20 mouse cellular contexts compared by ENCODE assay signal in genomic region chr10:53801048-53801641, GRCm38 (mm10). TPM values are rescaled to one million over a fixed set of nuclear protein-coding genes. Genes with fewer than 3 reads are reported as not detected.
DNase-seq lines count a peak whose midpoint lies in the region; ATAC-seq lines count a peak whose summit lies in the region.
"Had no signal": no experiment of that assay in that cellular context is flagged by ENCODE, and none has a peak within 500 bp of the region (broad histone marks: within the 10 kb centered on the region; RNA-seq: fewer than 3 reads in every experiment).

No protein-coding gene starts in this region.

- 30% methylated on average over 7 of the region's 7 CpGs for WGBS in embryonic facial prominence, embryonic 11.5 days
- WGBS in kidney, embryonic 16.5 days = 42% methylated on average over 7 of the region's 7 CpGs
- WGBS in forebrain, embryonic 10.5 days = 59% methylated on average over 7 of the region's 7 CpGs

- H3K4me2 ChIP-seq in embryonic facial prominence, embryonic 11.5 days (ENCODE audit: low read depth, low read length) = no peak overlapping the region
- H3K4me2 ChIP-seq in kidney, embryonic 16.5 days (replicated peaks; ENCODE audit: low read depth, low read length) = no peak overlapping the region
- H3K4me2 ChIP-seq: embryonic facial prominence, embryonic 15.5 days; forebrain, embryonic 15.5 days; hindbrain, embryonic 14.5 days; limb, embryonic 15.5 days; liver, embryonic 15.5 days; midbrain, embryonic 11.5 days had no signal

- no peaks in the 10 kb centered on the region for H3K9me3 ChIP-seq in embryonic facial prominence, embryonic 11.5 days (replicated peaks; ENCODE audit: control insufficient read depth, low read length)
- H3K9me3 ChIP-seq in kidney, embryonic 16.5 days (ENCODE audit: low read length) = no peaks in the 10 kb centered on the region
- H3K9me3 ChIP-seq in forebrain, embryonic 10.5 days = no peaks in the 10 kb centered on the region
- H3K9me3 ChIP-seq: embryonic facial prominence, embryonic 15.5 days; forebrain, embryonic 15.5 days; limb, embryonic 15.5 days; liver, embryonic 15.5 days had no signal

- H3K27me3 ChIP-seq in embryonic facial prominence, embryonic 11.5 days (ENCODE audit: control insufficient read depth, insufficient read depth, low read length) = no peaks in the 10 kb centered on the region
- no peaks in the 10 kb centered on the region for H3K27me3 ChIP-seq in kidney, embryonic 16.5 days (ENCODE audit: insufficient read depth, low read length)
- H3K27me3 ChIP-seq in forebrain, embryonic 10.5 days (ENCODE audit: poor library complexity, severe bottlenecking) = no peaks in the 10 kb centered on the region
- H3K27me3 ChIP-seq: embryonic facial prominence, embryonic 15.5 days; forebrain, embryonic 15.5 days; limb, embryonic 15.5 days; liver, embryonic 15.5 days had no signal

- H3K36me3 ChIP-seq in embryonic facial prominence, embryonic 11.5 days (replicated peaks; ENCODE audit: control insufficient read depth, insufficient read depth, low read depth, low read length) = no peaks in the 10 kb centered on the region
- no peaks in the 10 kb centered on the region for H3K36me3 ChIP-seq in kidney, embryonic 16.5 days (ENCODE audit: insufficient read depth, low read length)
- no peaks in the 10 kb centered on the region for H3K36me3 ChIP-seq in forebrain, embryonic 10.5 days (replicated peaks)
- H3K36me3 ChIP-seq: embryonic facial prominence, embryonic 15.5 days; forebrain, embryonic 15.5 days; limb, embryonic 15.5 days; liver, embryonic 15.5 days had no signal

- no peak overlapping the region for H3K9ac ChIP-seq in embryonic facial prominence, embryonic 11.5 days (replicated peaks; ENCODE audit: low read length)
- no peak overlapping the region for H3K9ac ChIP-seq in kidney, embryonic 16.5 days (replicated peaks; ENCODE audit: low read length)
- H3K9ac ChIP-seq: embryonic facial prominence, embryonic 15.5 days; forebrain, embryonic 15.5 days; hindbrain, embryonic 14.5 days; limb, embryonic 15.5 days; liver, embryonic 15.5 days had no signal

- peak; percentile 18 for DNase-seq in embryo, embryonic 10 days (ENCODE audit: low spot score)
- no peak for DNase-seq in embryo, embryonic 9.5 days (ENCODE audit: extremely low spot score)
- peak; percentile 12 for DNase-seq in Muller cell, postnatal 12 days (ENCODE audit: inconsistent ontology term)
- peak; percentile 54 for DNase-seq in embryonic facial prominence, embryonic 11.5 days (ENCODE audit: low spot score)
- DNase-seq in lung, postnatal 10 days = no peak
- DNase-seq in forebrain, embryonic 10.5 days (ENCODE audit: extremely low spot score, low spot score) = no peak
- no peak for DNase-seq in right cerebral cortex, postnatal 14 days
- DNase-seq: adrenal gland, postnatal 14 days; cerebellum, adult 9-11 months; gastrocnemius, postnatal 25 days; left cerebral cortex, postnatal 4 days; thymus, postnatal 14 days had no signal

- ATAC-seq in embryonic facial prominence, embryonic 11.5 days (replicated peaks; ENCODE audit: insufficient number of reproducible peaks, low FRiP score, low TSS enrichment, low read depth) = no peak
- peak; percentile 65 for ATAC-seq in kidney, embryonic 16.5 days (ENCODE audit: low FRiP score, low TSS enrichment)
- ATAC-seq: forebrain, embryonic 15.5 days; inflammation-experienced regulatory T-cells, adult 6 months had no signal

- no peaks in the 10 kb centered on the region for H3K4me1 ChIP-seq in embryonic facial prominence, embryonic 11.5 days (ENCODE audit: control insufficient read depth, insufficient read depth, low read length)
- H3K4me1 ChIP-seq in kidney, embryonic 16.5 days (ENCODE audit: insufficient read depth, low read length) = 0 out of 2 replicates have a peak, but pooled peaks cover 5% of the 10 kb centered on the region
- H3K4me1 ChIP-seq in forebrain, embryonic 10.5 days = no peaks in the 10 kb centered on the region
- H3K4me1 ChIP-seq: embryonic facial prominence, embryonic 15.5 days; forebrain, embryonic 15.5 days; limb, embryonic 15.5 days; liver, embryonic 15.5 days had no signal

- no peak overlapping the region for H3K27ac ChIP-seq in embryonic facial prominence, embryonic 11.5 days (replicated peaks; ENCODE audit: low read depth, low read length)
- H3K27ac ChIP-seq in kidney, embryonic 16.5 days (ENCODE audit: low read length) = peak overlapping the region; percentile 24; the same call in 1 of the 2 replicates
- H3K27ac ChIP-seq in forebrain, embryonic 10.5 days = no peak overlapping the region
- H3K27ac ChIP-seq: embryonic facial prominence, embryonic 15.5 days; forebrain, embryonic 15.5 days; hindbrain, embryonic 14.5 days; limb, embryonic 15.5 days; liver, embryonic 15.5 days had no signal

- no peak overlapping the region for H3K4me3 ChIP-seq in embryonic facial prominence, embryonic 11.5 days (ENCODE audit: low read depth, low read length)
- H3K4me3 ChIP-seq in kidney, embryonic 16.5 days (ENCODE audit: low read length) = no peak overlapping the region
- H3K4me3 ChIP-seq in forebrain, embryonic 10.5 days = no peak overlapping the region
- H3K4me3 ChIP-seq: embryonic facial prominence, embryonic 15.5 days; forebrain, embryonic 15.5 days; limb, embryonic 15.5 days; liver, embryonic 15.5 days had no signal

RNA-seq across cellular contexts. Expression of gene Fam184a, which starts 50.2 kb away (rescaled TPM):
- polyA plus RNA-seq in embryonic facial prominence, embryonic 11.5 days (2014; fragmentation: Nextera tagmentation; extraction: Ambion mirVana) = 5.0 and 5.7 TPM in 2 replicates
- 5.2 and 5.6 TPM in 2 replicates for polyA plus RNA-seq in kidney, embryonic 16.5 days (2015; fragmentation: Nextera tagmentation; extraction: Ambion mirVana)
- polyA plus RNA-seq in forebrain, embryonic 10.5 days (2016; fragmentation: Nextera tagmentation; extraction: Ambion mirVana) = 3.8 and 6.4 TPM in 2 replicates
- polyA plus RNA-seq: inflammation-experienced regulatory T-cells, adult 6 months had no signal

Comparison
In these comparisons a context has a peak if more than half of its experiments do, and no peak if none do; other contexts are left out.
1. DNase-seq: peak in embryo, embryonic 10 days (single experiment), Muller cell, postnatal 12 days (single experiment) and embryonic facial prominence, embryonic 11.5 days (single experiment); none in embryo, embryonic 9.5 days (single experiment), lung, postnatal 10 days (single experiment), forebrain, embryonic 10.5 days (single experiment) and right cerebral cortex, postnatal 14 days (single experiment).